9 mouse cellular contexts compared by ENCODE assay signal in the genomic region with DNA sequence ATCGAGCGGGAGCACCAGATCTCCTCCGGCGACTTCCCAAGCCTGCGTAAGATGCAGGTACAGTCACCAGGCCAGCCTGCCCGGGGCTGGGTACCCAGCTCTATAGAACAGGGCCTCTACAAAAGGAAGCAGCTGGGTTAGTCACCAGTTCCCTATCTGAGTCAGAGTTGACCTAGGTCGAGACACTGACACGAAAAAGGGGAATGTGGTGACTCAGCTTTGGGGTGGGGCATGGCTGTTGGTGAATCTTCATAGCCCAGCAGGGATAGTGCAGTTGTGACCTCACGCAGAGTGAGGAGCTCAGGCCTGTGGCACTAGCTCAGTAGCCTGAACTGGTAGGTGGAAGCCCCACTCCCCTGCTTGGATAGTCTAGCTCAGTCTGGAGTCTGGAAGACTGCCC. TPM values are rescaled to one million over a fixed set of nuclear protein-coding genes. Genes with fewer than 3 reads are reported as not detected.
A peak's percentile ranks its signal among the peaks of the same experiment; 100 is the strongest.
DNase-seq lines count a peak whose midpoint lies in the region; ATAC-seq lines count a peak whose summit lies in the region.
"Had no signal": no experiment of that assay in that cellular context is flagged by ENCODE, and none has a peak within 500 bp of the region (broad histone marks: within the 10 kb centered on the region; RNA-seq: fewer than 3 reads in every experiment).

No protein-coding gene starts in this region.

- H3K27ac ChIP-seq in liver, embryonic 15.5 days (replicated peaks): peak overlapping the region; percentile 96
- H3K27ac ChIP-seq: heart, embryonic 15.5 days had no signal

- no peaks in the 10 kb centered on the region for H3K9me3 ChIP-seq in liver, embryonic 15.5 days (replicated peaks)
- H3K9me3 ChIP-seq: heart, embryonic 15.5 days had no signal

- peak overlapping the region; percentile 42 for H3K4me2 ChIP-seq in liver, embryonic 15.5 days
- H3K4me2 ChIP-seq: heart, embryonic 15.5 days had no signal

- ATAC-seq in liver, embryonic 15.5 days (ENCODE audit: insufficient read depth): peak; percentile 56

- WGBS in liver, embryonic 15.5 days (ENCODE audit: insufficient replicate concordance): 41% methylated on average over 9 of the region's 9 CpGs

- DNase-seq in CD4-positive, CD25-positive, alpha-beta regulatory T cell, adult 2 months (ENCODE audit: low read depth, low spot score): peak; percentile 58
- peak; percentile 81 for DNase-seq in MEL-GATA-1-ER (ENCODE audit: extremely low read depth, low read depth)
- peak; percentile 76 for DNase-seq in gastrocnemius, postnatal 25 days
- no peak for DNase-seq in layer of hippocampus, postnatal 14 days (ENCODE audit: low spot score in 2 of 2)
- DNase-seq in spleen, adult 18-20 months: no peak
- DNase-seq in thymus, postnatal 4 days: no peak
- no peak for DNase-seq in retina, postnatal 1 day

- H3K27me3 ChIP-seq in liver, embryonic 15.5 days: no peaks in the 10 kb centered on the region
- H3K27me3 ChIP-seq: heart, embryonic 15.5 days had no signal

- H3K36me3 ChIP-seq in liver, embryonic 15.5 days (replicated peaks): peaks cover 73% of the 10 kb centered on the region

- peak overlapping the region; percentile 44; the same call in 1 of the 2 replicates for H3K9ac ChIP-seq in liver, embryonic 15.5 days
- H3K9ac ChIP-seq: heart, embryonic 15.5 days had no signal

- H3K4me3 ChIP-seq in liver, embryonic 15.5 days (replicated peaks): no peak overlapping the region
- H3K4me3 ChIP-seq: heart, embryonic 15.5 days had no signal

- peaks cover 87% of the 10 kb centered on the region for H3K4me1 ChIP-seq in liver, embryonic 15.5 days (replicated peaks)

RNA-seq across cellular contexts. Expression of gene Cdc42bpg, which starts 8.6 kb away (rescaled TPM):
- 1 to 10 TPM; 4.0 to 5.1 TPM for total RNA-seq in gastrocnemius, postnatal 25 days (2021)
- polyA plus RNA-seq in liver, embryonic 15.5 days (2015; fragmentation: Nextera tagmentation; extraction: Ambion mirVana): 0.21 and 0.38 TPM in 2 replicates
- total RNA-seq in layer of hippocampus, postnatal 14 days (2021): 1 to 10 TPM; 4.9 to 5.6 TPM

RNA-seq across cellular contexts. Expression of gene Ehd1, which starts 21.1 kb away (rescaled TPM):
- total RNA-seq in gastrocnemius, postnatal 25 days (2021): 10 to 100 TPM; 33.1 to 34.3 TPM
- polyA plus RNA-seq in liver, embryonic 15.5 days (2015; fragmentation: Nextera tagmentation; extraction: Ambion mirVana): 64.0 and 69.3 TPM in 2 replicates
- total RNA-seq in layer of hippocampus, postnatal 14 days (2021): 10 to 100 TPM; 68.8 to 79.0 TPM

RNA-seq across cellular contexts. Expression of gene Men1, which starts 37.1 kb away (rescaled TPM):
- total RNA-seq in gastrocnemius, postnatal 25 days (2021): 1 to 10 TPM; 5.0 to 7.0 TPM
- 25.1 and 25.4 TPM in 2 replicates for polyA plus RNA-seq in liver, embryonic 15.5 days (2015; fragmentation: Nextera tagmentation; extraction: Ambion mirVana)
- 10 to 100 TPM; 66.4 to 68.2 TPM for total RNA-seq in layer of hippocampus, postnatal 14 days (2021)

RNA-seq across cellular contexts. Expression of gene Map4k2, which starts 43.3 kb away (rescaled TPM):
- total RNA-seq in gastrocnemius, postnatal 25 days (2021): 10 to 100 TPM in 1 of 2 experiments, 1 to 10 TPM in 1; 9.2 to 14.6 TPM
- polyA plus RNA-seq in liver, embryonic 15.5 days (2015; fragmentation: Nextera tagmentation; extraction: Ambion mirVana): 7.7 and 9.1 TPM in 2 replicates
- 10 to 100 TPM; 82.6 to 85.8 TPM for total RNA-seq in layer of hippocampus, postnatal 14 days (2021)

RNA-seq across cellular contexts. Expression of gene Atg2a, which starts 56.2 kb away (rescaled TPM):
- total RNA-seq in gastrocnemius, postnatal 25 days (2021): 10 to 100 TPM; 15.3 to 16.7 TPM
- 4.7 and 5.8 TPM in 2 replicates for polyA plus RNA-seq in liver, embryonic 15.5 days (2015; fragmentation: Nextera tagmentation; extraction: Ambion mirVana)
- 10 to 100 TPM; 35.9 to 38.2 TPM for total RNA-seq in layer of hippocampus, postnatal 14 days (2021)

Comparison
In these comparisons a context has a peak if more than half of its experiments do, and no peak if none do; other contexts are left out.
1. DNase-seq: peak in CD4-positive, CD25-positive, alpha-beta regulatory T cell, adult 2 months (single experiment), MEL-GATA-1-ER (single experiment) and gastrocnemius, postnatal 25 days (single experiment); none in layer of hippocampus, postnatal 14 days (0 of 2), spleen, adult 18-20 months (0 of 2), thymus, postnatal 4 days (single experiment) and retina, postnatal 1 day (single experiment).
2. RNA of gene Men1, which starts 37.1 kb away (total RNA-seq): 66.4 to 68.2 TPM in layer of hippocampus, postnatal 14 days; 5.0 to 7.0 TPM in gastrocnemius, postnatal 25 days; every median in the first group is over 4 times any median in the second.